Mouse (Mus musculus) spleen, adult 2 months (tissue): ENCODE measurements around the gene Tbc1d12.

Experiments
- CTCF ChIP-seq: fragments of 200-500 bp; IDR thresholded peaks from 2 replicates; pipeline ENCODE4 v1.5.1; 2011; ENCODE audit warnings: mild to moderate bottlenecking, inconsistent platforms; ENCODE audit not compliant: insufficient read depth, insufficient read length, insufficient replicate concordance; ENCODE audit errors: extremely low read depth
- POLR2A ChIP-seq: fragments of 200-500 bp; IDR thresholded peaks from 2 replicates; pipeline ENCODE4 v1.6.1; 2011; ENCODE audit warnings: low read depth, low read length, inconsistent platforms

GRCm38 (mm10) chr19:38913786-38914185 is 77.4 kb downstream of the Tbc1d12 start:
- no peak for TF ChIP-seq CTCF
- TF ChIP-seq POLR2A = no peak
